Mouse (Mus musculus) forebrain, embryonic 12.5 days (tissue): ENCODE data around the gene Itpr3. TPM values are rescaled to one million over a fixed set of nuclear protein-coding genes. Genes with fewer than 3 reads are reported as not detected.
A peak's percentile ranks its signal among the peaks of the same experiment; 100 is the strongest.

Source experiments
- ATAC-seq: fragments of 200-750 bp; cut with Nextera tagmentation; 2 replicates; pipeline ENCODE4 v1.8.0; 2017; ENCODE audit warnings: moderate TSS enrichment; ENCODE audit not compliant: low FRiP score
- H3K27ac ChIP-seq: fragments of 300-500 bp; sonication (generic); 2 replicates; pipeline ENCODE4 v1.5.1; 2016; ENCODE audit warnings: mild to moderate bottlenecking
- H3K27me3 ChIP-seq: fragments of 300-500 bp; sonication (generic); 2 replicates; pipeline ENCODE4 v1.6.1; 2016; ENCODE audit warnings: mild to moderate bottlenecking
- H3K36me3 ChIP-seq: fragments of 300-500 bp; sonication (generic); replicated peaks from 2 replicates; pipeline ENCODE4 v1.6.1; 2016; ENCODE audit warnings: mild to moderate bottlenecking
- H3K4me1 ChIP-seq: fragments of 300-500 bp; sonication (generic); 2 replicates; pipeline ENCODE4 v1.6.1; 2016
- H3K4me2 ChIP-seq: fragments of 300-500 bp; sonication (generic); 2 replicates; pipeline ENCODE4 v1.6.1; 2016; ENCODE audit warnings: mild to moderate bottlenecking, moderate library complexity
- H3K4me3 ChIP-seq: fragments of 300-500 bp; sonication (generic); replicated peaks from 2 replicates; pipeline ENCODE4 v1.5.1; 2016; ENCODE audit warnings: mild to moderate bottlenecking
- H3K9ac ChIP-seq: fragments of 300-500 bp; sonication (generic); 2 replicates; pipeline ENCODE4 v1.6.1; 2016; ENCODE audit warnings: mild to moderate bottlenecking
- H3K9me3 ChIP-seq: fragments of 300-500 bp; sonication (generic); 2 replicates; pipeline ENCODE4 v1.6.1; 2016
- WGBS: fragments of 180-500 bp; shearing (Covaris S2); methylation state at CpG from one replicate; pipeline ENCODE4 v1.1.7; 2016; 5-methylcytosine and 5-hydroxymethylcytosine counted together
- polyA plus RNA-seq: library from polyadenylated mRNA; unstranded; fragments of >200 nt; fragmentation: Nextera tagmentation; extraction: Ambion mirVana; gene quantifications from 2 replicates; pipeline ENCODE4 v1.2.1, GENCODE M21; 2016

The Itpr3 gene
- polyA plus RNA-seq, 1 experiment from 2014 or later: 1.6 TPM

GRCm38 (mm10) chr17:27074849-27075745, 18.0 kb downstream of the Itpr3 start:
- no peak overlapping the region for H3K27ac ChIP-seq
- H3K9me3 ChIP-seq: peaks cover 4% of the 10 kb centered on the region; the same call in 1 of the 2 replicates
- no peaks in the 10 kb centered on the region for H3K4me1 ChIP-seq
- 84% methylated on average over 17 of the region's 17 CpGs for WGBS
- H3K36me3 ChIP-seq: no peaks in the 10 kb centered on the region
- no peak for ATAC-seq
- H3K4me2 ChIP-seq: no peak overlapping the region
- H3K27me3 ChIP-seq: no peaks in the 10 kb centered on the region
- no peak overlapping the region for H3K4me3 ChIP-seq
- no peak overlapping the region for H3K9ac ChIP-seq

- Histone ChIP-seq H3K4me3 (no peak overlapping the region), H3K27me3 (no peaks in the 10 kb centered on the region), H3K4me2 (no peak overlapping the region), H3K4me1 (no peaks in the 10 kb centered on the region), H3K9ac (no peak overlapping the region), H3K36me3 (no peaks in the 10 kb centered on the region), H3K27ac (no peak overlapping the region), H3K9me3 (peaks cover 4% of the 10 kb centered on the region; the same call in 1 of the 2 replicates)
- ATAC-seq: no peak
- 98% methylated on average over 7 of the region's 7 CpGs for WGBS
Measured at GRCm38 (mm10) chr17:27077133-27077532, 20.0 kb downstream of the Itpr3 start.

GRCm38 (mm10) chr17:27077920-27078319, 20.8 kb downstream of the Itpr3 start:
- H3K4me2 ChIP-seq: no peak overlapping the region
- H3K27me3 ChIP-seq: no peaks in the 10 kb centered on the region
- H3K9ac ChIP-seq: no peak overlapping the region
- no peak for ATAC-seq
- H3K36me3 ChIP-seq: no peaks in the 10 kb centered on the region
- H3K4me1 ChIP-seq: no peaks in the 10 kb centered on the region
- no peak overlapping the region for H3K27ac ChIP-seq
- H3K4me3 ChIP-seq: no peak overlapping the region
- H3K9me3 ChIP-seq: peaks cover 4% of the 10 kb centered on the region; the same call in 1 of the 2 replicates
- WGBS: 83% methylated on average over 6 of the region's 6 CpGs

- Histone ChIP-seq H3K27ac (no peak overlapping the region), H3K4me2 (no peak overlapping the region), H3K9me3 (peaks cover 4% of the 10 kb centered on the region; the same call in 1 of the 2 replicates), H3K4me1 (no peaks in the 10 kb centered on the region), H3K9ac (no peak overlapping the region), H3K27me3 (no peaks in the 10 kb centered on the region), H3K36me3 (no peaks in the 10 kb centered on the region), H3K4me3 (no peak overlapping the region)
- 83% methylated on average over 6 of the region's 6 CpGs for WGBS
- no peak for ATAC-seq
Measured at GRCm38 (mm10) chr17:27078499-27078898, 21.4 kb downstream of the Itpr3 start.

GRCm38 (mm10) chr17:27081868-27082267, 24.8 kb downstream of the Itpr3 start:
- Histone ChIP-seq H3K9ac (no peak overlapping the region), H3K27ac (no peak overlapping the region)
- 86% methylated on average over 5 of the region's 5 CpGs for WGBS

GRCm38 (mm10) chr17:27082796-27083195, 25.7 kb downstream of the Itpr3 start:
- no peaks in the 10 kb centered on the region for H3K36me3 ChIP-seq
- no peak for ATAC-seq
- no peak overlapping the region for H3K4me3 ChIP-seq
- H3K27ac ChIP-seq: no peak overlapping the region
- WGBS: 79% methylated on average over 8 of the region's 8 CpGs
- H3K9ac ChIP-seq: no peak overlapping the region
- H3K4me2 ChIP-seq: no peak overlapping the region
- H3K27me3 ChIP-seq: no peaks in the 10 kb centered on the region
- H3K9me3 ChIP-seq: peaks cover 3% of the 10 kb centered on the region; the same call in 1 of the 2 replicates
- no peaks in the 10 kb centered on the region; the same call in 1 of the 2 replicates for H3K4me1 ChIP-seq

More at GRCm38 (mm10) chr17:27081868-27082267, 24.8 kb downstream of the Itpr3 start:
- H3K36me3 ChIP-seq: no peaks in the 10 kb centered on the region
- H3K4me2 ChIP-seq: no peak overlapping the region
- ATAC-seq: no peak
- H3K4me1 ChIP-seq: no peaks in the 10 kb centered on the region
- H3K4me3 ChIP-seq: no peak overlapping the region
- no peaks in the 10 kb centered on the region for H3K27me3 ChIP-seq
- H3K9me3 ChIP-seq: peaks cover 4% of the 10 kb centered on the region; the same call in 1 of the 2 replicates

- H3K9ac ChIP-seq: no peak overlapping the region
- no peaks in the 10 kb centered on the region for H3K27me3 ChIP-seq
- 85% methylated on average over 9 of the region's 9 CpGs for WGBS
- no peaks in the 10 kb centered on the region for H3K36me3 ChIP-seq
- no peak overlapping the region for H3K4me2 ChIP-seq
- no peaks in the 10 kb centered on the region for H3K9me3 ChIP-seq
- H3K4me3 ChIP-seq: no peak overlapping the region
- H3K4me1 ChIP-seq: no peaks in the 10 kb centered on the region; the same call in 1 of the 2 replicates
- no peak overlapping the region for H3K27ac ChIP-seq
- ATAC-seq: no peak
Measured at GRCm38 (mm10) chr17:27083601-27084000, 26.5 kb downstream of the Itpr3 start.

- no peak for ATAC-seq
- 52% methylated on average over 2 of the region's 2 CpGs for WGBS
- Histone ChIP-seq H3K4me1 (no peaks in the 10 kb centered on the region; the same call in 1 of the 2 replicates), H3K9me3 (no peaks in the 10 kb centered on the region), H3K9ac (no peak overlapping the region), H3K27ac (no peak overlapping the region), H3K4me2 (no peak overlapping the region), H3K27me3 (no peaks in the 10 kb centered on the region), H3K36me3 (no peaks in the 10 kb centered on the region), H3K4me3 (no peak overlapping the region)
Measured at GRCm38 (mm10) chr17:27085676-27086075, 28.6 kb downstream of the Itpr3 start.

GRCm38 (mm10) chr17:27087426-27087825, 30.3 kb downstream of the Itpr3 start:
- H3K9ac ChIP-seq: no peak overlapping the region
- H3K27me3 ChIP-seq: no peaks in the 10 kb centered on the region
- H3K4me2 ChIP-seq: peak overlapping the region; percentile 17; the same call in 1 of the 2 replicates
- no peak overlapping the region for H3K27ac ChIP-seq
- H3K36me3 ChIP-seq: no peaks in the 10 kb centered on the region
- no peak overlapping the region for H3K4me3 ChIP-seq
- WGBS: 38% methylated on average over 12 of the region's 12 CpGs
- ATAC-seq: no peak
- no peaks in the 10 kb centered on the region for H3K9me3 ChIP-seq
- H3K4me1 ChIP-seq: no peaks in the 10 kb centered on the region; the same call in 1 of the 2 replicates

- no peaks in the 10 kb centered on the region; the same call in 1 of the 2 replicates for H3K4me1 ChIP-seq
- no peaks in the 10 kb centered on the region for H3K27me3 ChIP-seq
- no peak overlapping the region for H3K27ac ChIP-seq
- ATAC-seq: no peak
- no peaks in the 10 kb centered on the region for H3K9me3 ChIP-seq
- WGBS: 90% methylated on average over 9 of the region's 9 CpGs
- H3K36me3 ChIP-seq: no peaks in the 10 kb centered on the region
- H3K4me3 ChIP-seq: no peak overlapping the region
- H3K9ac ChIP-seq: no peak overlapping the region
- no peak overlapping the region for H3K4me2 ChIP-seq
Measured at GRCm38 (mm10) chr17:27090068-27090467, 33.0 kb downstream of the Itpr3 start.

- Histone ChIP-seq H3K4me2 (no peak overlapping the region), H3K9ac (no peak overlapping the region), H3K27me3 (no peaks in the 10 kb centered on the region), H3K4me3 (no peak overlapping the region), H3K9me3 (no peaks in the 10 kb centered on the region), H3K36me3 (no peaks in the 10 kb centered on the region), H3K4me1 (peaks cover 5% of the 10 kb centered on the region), H3K27ac (no peak overlapping the region)
- no peak for ATAC-seq
- 30% methylated on average over 12 of the region's 13 CpGs for WGBS
Measured at GRCm38 (mm10) chr17:27095690-27096089, 38.6 kb downstream of the Itpr3 start.

- Histone ChIP-seq H3K27ac (no peak overlapping the region), H3K27me3 (no peaks in the 10 kb centered on the region), H3K4me2 (no peak overlapping the region), H3K4me3 (no peak overlapping the region), H3K36me3 (no peaks in the 10 kb centered on the region), H3K9me3 (no peaks in the 10 kb centered on the region), H3K9ac (no peak overlapping the region), H3K4me1 (peaks cover 8% of the 10 kb centered on the region)
- WGBS: 87% methylated on average over 5 of the region's 5 CpGs
- no peak for ATAC-seq
Measured at GRCm38 (mm10) chr17:27101675-27102074, 44.6 kb downstream of the Itpr3 start.
